Mouse (Mus musculus) stomach, embryonic 15.5 days (tissue): ENCODE measurements around the gene Itgb4. TPM values are rescaled to one million over a fixed set of nuclear protein-coding genes. Genes with fewer than 3 reads are reported as not detected.

Source experiments
- ATAC-seq: fragments of 200-750 bp; cut with Nextera tagmentation; 2 replicates; pipeline ENCODE4 v1.8.0; 2017; ENCODE audit warnings: low read depth, moderate number of reproducible peaks, moderate TSS enrichment; ENCODE audit not compliant: insufficient read depth, low FRiP score
- H3K27ac ChIP-seq: fragments of 300-500 bp; sonication (generic); 2 replicates; pipeline ENCODE4 v1.5.1; 2015; ENCODE audit warnings: mild to moderate bottlenecking, inconsistent platforms
- H3K27me3 ChIP-seq: fragments of 300-500 bp; sonication (generic); replicated peaks from 2 replicates; pipeline ENCODE4 v1.6.1; 2015; ENCODE audit warnings: inconsistent platforms
- H3K36me3 ChIP-seq: fragments of 300-500 bp; sonication (generic); 2 replicates; pipeline ENCODE4 v1.6.1; 2015; ENCODE audit warnings: inconsistent platforms
- H3K4me1 ChIP-seq: fragments of 300-500 bp; sonication (generic); 2 replicates; pipeline ENCODE4 v1.6.1; 2015; ENCODE audit warnings: inconsistent platforms
- H3K4me2 ChIP-seq: fragments of 300-500 bp; sonication (generic); 2 replicates; pipeline ENCODE4 v1.6.1; 2015; ENCODE audit warnings: mild to moderate bottlenecking, inconsistent platforms
- H3K4me3 ChIP-seq: fragments of 300-500 bp; sonication (generic); replicated peaks from 2 replicates; pipeline ENCODE4 v1.5.1; 2015; ENCODE audit warnings: inconsistent platforms
- H3K9ac ChIP-seq: fragments of 300-500 bp; sonication (generic); 2 replicates; pipeline ENCODE4 v1.6.1; 2015; ENCODE audit warnings: inconsistent platforms
- H3K9me3 ChIP-seq: fragments of 300-500 bp; sonication (generic); 2 replicates; pipeline ENCODE4 v1.6.1; 2016; ENCODE audit warnings: inconsistent platforms
- WGBS: fragments of 180-500 bp; shearing (Covaris S2); methylation state at CpG from one replicate; pipeline ENCODE4 v1.1.7; 2015; 5-methylcytosine and 5-hydroxymethylcytosine counted together
- polyA plus RNA-seq: library from polyadenylated mRNA; unstranded; fragments of >200 nt; fragmentation: Nextera tagmentation; extraction: Ambion mirVana; gene quantifications from 2 replicates; pipeline ENCODE4 v1.2.1, GENCODE M21; 2015

The Itgb4 gene
- polyA plus RNA-seq, 1 experiment from 2014 or later: 13.5 TPM

DNA sequence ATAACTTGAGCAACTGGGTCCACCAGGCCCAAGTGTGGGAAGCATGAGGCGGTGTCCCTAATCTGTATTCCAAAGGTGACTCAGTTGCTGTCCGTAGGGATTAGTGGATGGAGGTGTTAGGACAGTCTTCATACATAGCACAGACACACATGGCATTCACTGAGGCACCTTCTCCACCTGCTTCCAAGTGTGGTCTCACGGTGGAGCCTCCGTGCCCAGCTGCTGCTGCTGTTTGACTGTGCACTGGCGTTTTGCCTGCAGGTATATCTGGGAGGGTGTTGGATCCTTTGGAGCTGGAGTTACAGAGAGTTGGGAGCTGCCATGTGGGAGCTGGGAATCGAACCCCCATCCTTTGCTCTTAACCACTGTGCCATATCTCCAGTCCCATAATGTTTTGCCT, 60.1 kb downstream of the Itgb4 start:
- Histone ChIP-seq H3K4me1 (no peaks in the 10 kb centered on the region; the same call in 1 of the 2 replicates), H3K9me3 (no peaks in the 10 kb centered on the region), H3K36me3 (peaks cover 5% of the 10 kb centered on the region; the same call in 1 of the 2 replicates), H3K9ac (no peak overlapping the region), H3K27me3 (no peaks in the 10 kb centered on the region), H3K27ac (no peak overlapping the region), H3K4me2 (no peak overlapping the region), H3K4me3 (no peak overlapping the region)
- 92% methylated on average over 6 of the region's 6 CpGs for WGBS
- no peak for ATAC-seq

GRCm38 (mm10) chr11:116036671-116037070, 62.2 kb downstream of the Itgb4 start:
- no peak overlapping the region for H3K9ac ChIP-seq
- no peaks in the 10 kb centered on the region for H3K27me3 ChIP-seq
- H3K9me3 ChIP-seq: no peaks in the 10 kb centered on the region
- no peaks in the 10 kb centered on the region; the same call in 1 of the 2 replicates for H3K4me1 ChIP-seq
- H3K4me2 ChIP-seq: no peak overlapping the region
- peaks cover 17% of the 10 kb centered on the region for H3K36me3 ChIP-seq
- no peak overlapping the region for H3K27ac ChIP-seq
- no peak overlapping the region for H3K4me3 ChIP-seq
- ATAC-seq: no peak
- WGBS: 83% methylated on average over 3 of the region's 3 CpGs

- no peak overlapping the region for H3K4me2 ChIP-seq
- no peaks in the 10 kb centered on the region for H3K4me1 ChIP-seq
- no peak for ATAC-seq
- no peaks in the 10 kb centered on the region for H3K27me3 ChIP-seq
- no peak overlapping the region for H3K9ac ChIP-seq
- H3K27ac ChIP-seq: no peak overlapping the region
- H3K36me3 ChIP-seq: peaks cover 24% of the 10 kb centered on the region
- no peak overlapping the region for H3K4me3 ChIP-seq
- 93% methylated on average over 9 of the region's 9 CpGs for WGBS
- H3K9me3 ChIP-seq: no peaks in the 10 kb centered on the region
Observed at GRCm38 (mm10) chr11:116037826-116038225, 63.3 kb downstream of the Itgb4 start.

- Histone ChIP-seq H3K36me3 (peaks cover 21% of the 10 kb centered on the region), H3K4me3 (no peak overlapping the region), H3K4me2 (no peak overlapping the region), H3K4me1 (no peaks in the 10 kb centered on the region), H3K9me3 (no peaks in the 10 kb centered on the region), H3K27ac (no peak overlapping the region), H3K9ac (no peak overlapping the region), H3K27me3 (no peaks in the 10 kb centered on the region)
- WGBS: 78% methylated on average over 6 of the region's 6 CpGs
- no peak for ATAC-seq
Observed at GRCm38 (mm10) chr11:116040593-116040992, 66.1 kb downstream of the Itgb4 start.

GRCm38 (mm10) chr11:116041833-116042232, 67.3 kb downstream of the Itgb4 start:
- Histone ChIP-seq H3K27ac (no peak overlapping the region), H3K9me3 (no peaks in the 10 kb centered on the region), H3K4me1 (no peaks in the 10 kb centered on the region), H3K9ac (no peak overlapping the region), H3K4me3 (no peak overlapping the region), H3K4me2 (no peak overlapping the region), H3K36me3 (peaks cover 24% of the 10 kb centered on the region), H3K27me3 (no peaks in the 10 kb centered on the region)
- no peak for ATAC-seq
- 99% methylated on average over 2 of the region's 2 CpGs for WGBS

- no peaks in the 10 kb centered on the region for H3K9me3 ChIP-seq
- H3K4me2 ChIP-seq: no peak overlapping the region
- no peaks in the 10 kb centered on the region for H3K4me1 ChIP-seq
- H3K4me3 ChIP-seq: no peak overlapping the region
- 73% methylated on average over 5 of the region's 5 CpGs for WGBS
- peaks cover 28% of the 10 kb centered on the region for H3K36me3 ChIP-seq
- no peak overlapping the region for H3K9ac ChIP-seq
- H3K27ac ChIP-seq: no peak overlapping the region
- ATAC-seq: no peak
- H3K27me3 ChIP-seq: no peaks in the 10 kb centered on the region
Observed at GRCm38 (mm10) chr11:116042372-116043138, 68.0 kb downstream of the Itgb4 start.

DNA sequence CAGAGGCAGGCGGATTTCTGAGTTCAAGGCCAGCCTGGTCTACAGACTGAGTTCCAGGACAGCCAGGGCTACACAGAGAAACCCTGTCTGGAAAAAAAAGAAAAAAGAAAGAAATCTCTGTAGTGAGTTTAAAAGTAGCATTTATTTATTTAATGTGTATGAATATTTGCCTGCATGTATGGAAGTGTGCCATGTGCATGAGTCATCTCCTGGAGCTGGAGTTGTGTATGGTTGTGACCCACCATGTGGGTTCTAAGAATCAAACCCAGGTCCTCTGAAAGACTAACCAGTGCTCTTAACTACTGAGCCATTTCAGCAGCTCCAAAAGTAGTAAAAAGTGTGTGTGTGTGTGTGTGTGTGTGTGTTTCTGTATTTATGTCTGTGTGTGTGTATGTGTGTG, 68.8 kb downstream of the Itgb4 start:
- peaks cover 35% of the 10 kb centered on the region for H3K36me3 ChIP-seq
- ATAC-seq: no peak

DNA sequence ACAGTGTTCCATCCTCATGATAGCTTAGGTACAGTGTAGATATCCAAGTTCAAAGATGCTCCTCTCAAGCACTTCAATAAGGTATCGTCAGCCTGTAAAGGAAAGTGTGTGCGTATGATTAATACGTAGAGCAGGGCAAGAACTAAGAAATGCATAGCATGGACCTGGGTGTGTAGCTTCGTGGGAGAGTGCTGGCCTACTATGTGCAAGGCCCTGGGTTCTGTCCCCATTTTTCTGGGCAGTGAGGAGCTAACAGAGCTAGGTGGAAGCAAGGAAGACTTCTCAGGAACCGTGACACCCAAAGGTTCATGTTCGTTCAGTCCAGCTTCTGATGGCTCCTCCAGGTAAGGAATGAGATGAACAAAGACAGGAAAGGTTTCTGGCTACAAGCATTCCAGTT, 70.7 kb downstream of the Itgb4 start:
- H3K9ac ChIP-seq: no peak overlapping the region
- H3K27ac ChIP-seq: no peak overlapping the region
- H3K4me2 ChIP-seq: no peak overlapping the region
- no peaks in the 10 kb centered on the region for H3K9me3 ChIP-seq
- H3K36me3 ChIP-seq: peaks cover 50% of the 10 kb centered on the region
- no peaks in the 10 kb centered on the region for H3K4me1 ChIP-seq
- no peak overlapping the region for H3K4me3 ChIP-seq
- H3K27me3 ChIP-seq: no peaks in the 10 kb centered on the region
- WGBS: 92% methylated on average over 6 of the region's 6 CpGs
- ATAC-seq: no peak

More for the DNA sequence above, 68.8 kb downstream of the Itgb4 start:
- Histone ChIP-seq H3K27ac (no peak overlapping the region), H3K9me3 (no peaks in the 10 kb centered on the region), H3K27me3 (no peaks in the 10 kb centered on the region), H3K4me2 (no peak overlapping the region), H3K4me3 (no peak overlapping the region), H3K9ac (no peak overlapping the region), H3K4me1 (no peaks in the 10 kb centered on the region)
- WGBS: 97% methylated on average over 1 of the region's 1 CpGs

DNA sequence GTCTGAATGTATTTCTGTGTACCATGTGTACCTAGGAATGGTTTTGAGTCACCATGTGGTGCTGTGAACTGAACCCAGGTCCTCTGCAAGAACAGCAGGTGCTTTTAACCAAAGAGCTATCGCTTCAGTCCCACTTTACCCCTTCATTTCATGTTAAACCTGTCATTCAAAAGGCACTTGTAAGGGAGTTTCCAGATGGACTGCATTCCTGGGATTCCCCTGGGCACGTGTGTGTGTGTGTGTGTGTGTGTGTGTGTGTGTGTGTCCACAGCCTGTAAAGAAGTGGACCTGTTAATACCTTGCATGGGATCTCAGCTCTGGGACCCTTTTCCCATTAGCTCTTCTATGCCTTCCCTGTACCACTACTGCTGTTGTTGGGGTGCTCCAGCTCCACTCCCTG, 75.1 kb downstream of the Itgb4 start:
- H3K27ac ChIP-seq: no peak overlapping the region
- ATAC-seq: no peak

GRCm38 (mm10) chr11:116050196-116050595, 75.7 kb downstream of the Itgb4 start:
- no peak for ATAC-seq
- no peak overlapping the region for H3K4me3 ChIP-seq
- H3K9me3 ChIP-seq: no peaks in the 10 kb centered on the region
- no peak overlapping the region for H3K27ac ChIP-seq
- H3K36me3 ChIP-seq: peaks cover 75% of the 10 kb centered on the region
- H3K27me3 ChIP-seq: no peaks in the 10 kb centered on the region
- no peaks in the 10 kb centered on the region for H3K4me1 ChIP-seq
- WGBS: 82% methylated on average over 4 of the region's 4 CpGs
- H3K9ac ChIP-seq: no peak overlapping the region
- H3K4me2 ChIP-seq: no peak overlapping the region

More for the DNA sequence above, 75.1 kb downstream of the Itgb4 start:
- H3K4me3 ChIP-seq: no peak overlapping the region
- peaks cover 70% of the 10 kb centered on the region for H3K36me3 ChIP-seq
- H3K9ac ChIP-seq: no peak overlapping the region
- 64% methylated on average over 2 of the region's 2 CpGs for WGBS
- H3K9me3 ChIP-seq: no peaks in the 10 kb centered on the region
- H3K4me1 ChIP-seq: no peaks in the 10 kb centered on the region
- H3K4me2 ChIP-seq: no peak overlapping the region
- no peaks in the 10 kb centered on the region for H3K27me3 ChIP-seq

GRCm38 (mm10) chr11:116053510-116054229, 79.2 kb downstream of the Itgb4 start:
- Histone ChIP-seq H3K9ac (no peak overlapping the region), H3K36me3 (peaks cover 90% of the 10 kb centered on the region), H3K4me1 (no peaks in the 10 kb centered on the region), H3K9me3 (no peaks in the 10 kb centered on the region), H3K4me3 (no peak overlapping the region), H3K4me2 (no peak overlapping the region), H3K27me3 (no peaks in the 10 kb centered on the region), H3K27ac (no peak overlapping the region)
- 91% methylated on average over 9 of the region's 9 CpGs for WGBS
- ATAC-seq: no peak

DNA sequence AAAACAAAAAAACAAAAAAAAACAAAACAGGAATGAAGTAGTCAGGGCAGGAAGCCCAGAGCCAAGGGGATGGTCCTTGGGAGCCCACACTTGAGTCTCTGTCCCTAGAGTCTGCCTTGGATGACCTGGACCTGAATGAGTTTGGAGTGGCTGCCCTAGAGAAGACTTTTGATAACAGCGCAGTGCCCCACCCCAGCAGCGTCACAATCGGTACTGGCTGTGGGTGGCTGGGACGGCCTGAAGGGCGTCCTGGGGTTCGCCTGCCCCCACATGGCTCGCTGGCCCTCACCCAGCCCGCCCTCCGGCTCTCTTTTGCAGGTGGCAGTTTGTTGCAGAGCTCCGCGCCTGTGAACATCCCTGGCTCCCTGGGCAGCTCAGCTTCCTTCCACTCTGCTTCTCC, 81.4 kb downstream of the Itgb4 start:
- WGBS: 88% methylated on average over 11 of the region's 11 CpGs

More for the DNA sequence above, 81.4 kb downstream of the Itgb4 start:
- H3K9me3 ChIP-seq: no peaks in the 10 kb centered on the region
- H3K36me3 ChIP-seq: peaks cover 83% of the 10 kb centered on the region
- H3K9ac ChIP-seq: no peak overlapping the region
- H3K27ac ChIP-seq: no peak overlapping the region
- no peaks in the 10 kb centered on the region for H3K4me1 ChIP-seq
- ATAC-seq: no peak
- no peaks in the 10 kb centered on the region for H3K27me3 ChIP-seq
- H3K4me3 ChIP-seq: no peak overlapping the region
- no peak overlapping the region for H3K4me2 ChIP-seq
